Mouse (Mus musculus) E14TG2a.4 (cell line): ENCODE results near the gene Ube4b.

Experiments used
- CTCF ChIP-seq: conservative IDR thresholded peaks from 2 replicates; pipeline ENCODE4 v1.5.1; 2014; ENCODE audit warnings: low read length
- POU5F1 ChIP-seq: IDR thresholded peaks from 2 replicates; pipeline ENCODE4 v1.6.1; 2014; ENCODE audit warnings: low read length, borderline replicate concordance

DNA sequence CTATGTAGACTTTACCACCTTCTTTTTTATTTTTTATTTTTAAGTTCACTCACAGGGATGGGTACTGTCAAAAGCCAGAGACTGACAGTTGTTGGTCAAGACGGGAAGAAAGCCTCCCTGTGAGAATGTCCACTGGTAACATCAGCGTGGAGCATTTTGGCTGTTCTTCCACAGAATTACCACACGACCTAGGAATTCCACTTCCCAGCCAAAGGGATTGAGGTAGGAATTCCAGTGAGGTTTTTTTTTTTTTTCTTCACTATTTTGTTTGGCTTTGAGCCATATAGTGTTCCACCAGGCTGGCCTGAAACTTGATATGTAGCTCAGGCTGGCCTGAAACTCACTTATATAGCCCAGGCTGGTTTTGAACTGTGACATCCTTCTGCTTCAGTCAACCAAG lies 15.9 kb upstream of the Ube4b start:
- TF ChIP-seq POU5F1 (no peak), CTCF (no peak)
